Mouse (Mus musculus): ENCODE measurements around the gene Apol8.

The Apol8 gene

GRCm38 (mm10) chr15:77756848-77757247 is at the start of gene Apol8:
Apol8 (minus strand) TSS chr15:77757003.
- DNase-seq: peak; percentile 35 to 67

- no peak for DNase-seq
Observed at GRCm38 (mm10) chr15:77805657-77806056, 48.9 kb upstream of the Apol8 start.

GRCm38 (mm10) chr15:77804949-77805348 is 48.1 kb upstream of the Apol8 start:
- no peak for DNase-seq

- DNase-seq: no peak
Observed at GRCm38 (mm10) chr15:77804460-77804859, 47.7 kb upstream of the Apol8 start.

DNA sequence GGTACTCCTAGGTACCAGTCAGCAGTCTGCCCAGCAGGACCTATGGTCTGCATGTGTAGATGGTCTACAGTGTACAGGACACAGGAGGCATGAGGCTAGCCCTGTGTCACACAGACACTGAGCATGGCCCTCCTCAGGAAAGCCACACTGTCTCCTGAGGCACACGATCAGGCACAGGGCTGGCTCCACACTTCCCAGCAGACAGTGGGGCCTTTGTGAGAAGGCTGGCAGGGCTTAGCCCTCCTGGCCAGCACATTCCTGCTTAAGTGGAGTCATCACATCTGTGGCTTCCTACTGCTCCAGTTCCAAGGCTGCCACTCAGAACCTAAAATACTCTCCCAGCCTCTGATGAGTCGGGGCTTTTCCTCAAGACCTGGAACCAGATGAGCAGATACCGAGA is 46.9 kb upstream of the Apol8 start:
- no peak for DNase-seq

GRCm38 (mm10) chr15:77802992-77803391 is 46.2 kb upstream of the Apol8 start:
- DNase-seq: peak in 1 of 2 experiments; percentile 68

GRCm38 (mm10) chr15:77801188-77801587 is 44.4 kb upstream of the Apol8 start:
- DNase-seq: no peak

DNA sequence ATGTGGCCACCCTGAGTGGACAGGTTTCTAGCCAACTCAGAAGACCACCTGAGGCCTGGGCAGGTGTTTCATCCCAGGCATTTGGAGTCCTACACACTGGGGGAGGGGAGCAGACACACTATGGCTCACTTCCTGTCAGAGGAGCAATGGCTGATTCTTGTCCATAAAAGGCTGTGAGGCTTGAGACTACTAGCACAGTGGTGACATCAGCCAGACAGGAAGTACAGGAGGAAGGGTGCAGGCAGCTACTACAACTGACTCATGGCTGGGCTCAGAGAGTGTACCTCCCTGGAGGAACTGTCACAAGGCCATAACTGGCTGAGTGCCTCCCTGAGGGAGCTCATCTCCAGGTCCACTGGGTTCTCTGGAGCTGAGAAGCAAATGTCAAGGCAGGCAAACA is 43.7 kb upstream of the Apol8 start:
- DNase-seq: peak; percentile 68 to 89

GRCm38 (mm10) chr15:77799491-77800474 is 43.0 kb upstream of the Apol8 start:
- DNase-seq: no peak

GRCm38 (mm10) chr15:77798664-77799490 is 42.1 kb upstream of the Apol8 start:
- DNase-seq: peak; percentile 70 to 77

- peak; percentile 53 to 67 for DNase-seq
Observed at GRCm38 (mm10) chr15:77797609-77798411, 41.0 kb upstream of the Apol8 start.

- DNase-seq: no peak
Observed at GRCm38 (mm10) chr15:77796409-77797035, 39.7 kb upstream of the Apol8 start.

DNA sequence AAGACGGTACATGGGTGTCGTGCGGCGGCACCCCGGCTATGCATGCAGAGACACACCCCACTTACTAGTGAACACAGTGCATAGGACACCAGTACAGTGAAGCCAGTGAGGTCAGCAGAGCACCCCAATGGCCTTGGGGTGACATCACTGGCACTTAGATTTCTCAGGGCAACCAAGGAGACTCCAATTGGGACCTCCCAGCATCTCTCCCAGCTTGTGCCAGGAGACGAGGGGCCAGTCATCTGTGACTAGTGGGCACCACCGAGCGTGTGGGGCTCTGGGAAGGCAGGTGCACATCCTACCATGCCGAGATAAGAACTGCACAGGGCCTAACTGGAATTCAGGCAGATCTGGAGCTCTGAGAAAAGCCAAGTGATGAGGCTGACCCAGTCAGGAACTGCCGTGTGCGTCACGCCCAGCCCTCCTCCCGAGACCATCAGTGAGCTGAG is 38.1 kb upstream of the Apol8 start:
- no peak for DNase-seq

GRCm38 (mm10) chr15:77794138-77794907 is 37.5 kb upstream of the Apol8 start:
- no peak for DNase-seq

DNA sequence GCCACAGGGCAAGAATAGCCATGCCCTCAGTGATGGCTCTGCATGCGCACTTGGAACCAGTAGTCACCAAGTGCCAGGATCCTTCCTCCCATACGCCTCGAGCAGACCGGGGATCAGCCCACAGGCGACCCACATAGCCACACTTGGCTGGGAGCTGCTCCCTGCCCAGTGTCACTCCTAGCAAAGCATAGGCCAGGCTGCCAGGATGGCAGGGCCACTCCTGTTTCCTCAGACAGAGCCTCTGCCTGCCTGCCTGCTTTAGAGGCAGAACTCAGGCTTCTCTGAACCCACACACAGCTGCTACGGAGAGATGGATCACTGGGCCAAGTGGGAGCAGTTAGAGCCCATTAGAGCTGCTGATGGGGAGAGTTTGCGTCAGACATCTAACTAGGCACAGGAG is 36.8 kb upstream of the Apol8 start:
- DNase-seq: no peak

GRCm38 (mm10) chr15:77793094-77793493 is 36.3 kb upstream of the Apol8 start:
- no peak for DNase-seq

- DNase-seq: no peak
Observed at GRCm38 (mm10) chr15:77792056-77792455, 35.3 kb upstream of the Apol8 start.

- no peak for DNase-seq
Observed at GRCm38 (mm10) chr15:77790656-77791405, 34.0 kb upstream of the Apol8 start.

- DNase-seq: no peak
Observed at GRCm38 (mm10) chr15:77789186-77789585, 32.4 kb upstream of the Apol8 start.

- no peak for DNase-seq
Observed at GRCm38 (mm10) chr15:77788356-77788755, 31.6 kb upstream of the Apol8 start.
